In genomic region chr14:51915030-51915429, GRCm38 (mm10) we compare ENCODE assay signal across 9 mouse cellular contexts. TPM values are rescaled to one million over a fixed set of nuclear protein-coding genes. Genes with fewer than 3 reads are reported as not detected.
DNase-seq lines count a peak whose midpoint lies in the region; ATAC-seq and TF ChIP-seq lines count a peak whose summit lies in the region.
"Had no signal": no experiment of that assay in that cellular context is flagged by ENCODE, and none has a peak within 500 bp of the region (broad histone marks: within the 10 kb centered on the region; RNA-seq: fewer than 3 reads in every experiment).

No protein-coding gene starts in this region.

- no peak for ATAC-seq in midbrain, embryonic 16.5 days
- ATAC-seq in midbrain, embryonic 11.5 days (ENCODE audit: low FRiP score) = no peak
- ATAC-seq in heart, postnatal 0 days (ENCODE audit: insufficient read depth, low read depth) = 0 out of 2 replicates have a peak, but pooled peaks have one; percentile 4
- no peak for ATAC-seq in stomach, postnatal 0 days (ENCODE audit: low FRiP score, low TSS enrichment)

- TF ChIP-seq CTCF in heart, postnatal 0 days (IDR thresholded peaks at IDR 0.05; ENCODE audit: low read depth) = no peak
- no peak for TF ChIP-seq CTCF in stomach, postnatal 0 days (IDR thresholded peaks at IDR 0.05; ENCODE audit: low read depth)

- H3K27ac ChIP-seq in midbrain, embryonic 16.5 days (ENCODE audit: low read length) = peak overlapping the region; percentile 68
- no peak overlapping the region; the same call in 1 of the 2 replicates for H3K27ac ChIP-seq in midbrain, embryonic 11.5 days (ENCODE audit: low read depth, low read length)
- peak overlapping the region; percentile 99 for H3K27ac ChIP-seq in heart, postnatal 0 days (ENCODE audit: low read depth)
- peak overlapping the region; percentile 95 for H3K27ac ChIP-seq in stomach, postnatal 0 days (replicated peaks)

- no peak overlapping the region for H3K4me3 ChIP-seq in midbrain, embryonic 16.5 days (ENCODE audit: low read depth, low read length)
- H3K4me3 ChIP-seq in midbrain, embryonic 11.5 days (ENCODE audit: low read depth, low read length) = no peak overlapping the region
- no peak overlapping the region for H3K4me3 ChIP-seq in heart, postnatal 0 days (ENCODE audit: low read depth, low read length)
- H3K4me3 ChIP-seq in stomach, postnatal 0 days (ENCODE audit: low read depth, low read length) = no peak overlapping the region

- H3K4me1 ChIP-seq in midbrain, embryonic 16.5 days (ENCODE audit: control insufficient read depth, insufficient read depth, low read length) = peaks cover 7% of the 10 kb centered on the region; the same call in 1 of the 2 replicates
- H3K4me1 ChIP-seq in midbrain, embryonic 11.5 days (ENCODE audit: control insufficient read depth, insufficient read depth, low read length) = peaks cover 7% of the 10 kb centered on the region
- peaks cover 24% of the 10 kb centered on the region for H3K4me1 ChIP-seq in heart, postnatal 0 days (ENCODE audit: control insufficient read depth, insufficient read depth)
- peaks cover 4% of the 10 kb centered on the region; the same call in 1 of the 2 replicates for H3K4me1 ChIP-seq in stomach, postnatal 0 days (replicated peaks; ENCODE audit: control insufficient read depth, insufficient read depth)

- no peaks in the 10 kb centered on the region for H3K9me3 ChIP-seq in midbrain, embryonic 16.5 days (replicated peaks; ENCODE audit: control insufficient read depth, low read length, poor library complexity, severe bottlenecking)
- no peaks in the 10 kb centered on the region for H3K9me3 ChIP-seq in midbrain, embryonic 11.5 days (ENCODE audit: control insufficient read depth, low read length)
- H3K9me3 ChIP-seq in heart, postnatal 0 days (replicated peaks; ENCODE audit: control insufficient read depth, low read length) = no peaks in the 10 kb centered on the region
- H3K9me3 ChIP-seq in stomach, postnatal 0 days (ENCODE audit: control insufficient read depth, low read length) = no peaks in the 10 kb centered on the region

- H3K36me3 ChIP-seq in midbrain, embryonic 16.5 days (ENCODE audit: control insufficient read depth, insufficient read depth, low read length) = no peaks in the 10 kb centered on the region; the same call in 1 of the 2 replicates
- no peaks in the 10 kb centered on the region for H3K36me3 ChIP-seq in midbrain, embryonic 11.5 days (ENCODE audit: control insufficient read depth, insufficient read depth, low read length)
- peaks cover 12% of the 10 kb centered on the region for H3K36me3 ChIP-seq in heart, postnatal 0 days (replicated peaks; ENCODE audit: control insufficient read depth, insufficient read depth, low read length)
- 0 out of 2 replicates have a peak, but pooled peaks cover under 1% of the 10 kb centered on the region for H3K36me3 ChIP-seq in stomach, postnatal 0 days (ENCODE audit: control insufficient read depth, insufficient read depth, low read length)

- H3K9ac ChIP-seq in midbrain, embryonic 16.5 days (ENCODE audit: low read depth, low read length) = no peak overlapping the region
- no peak overlapping the region for H3K9ac ChIP-seq in midbrain, embryonic 11.5 days (ENCODE audit: low read length)
- H3K9ac ChIP-seq in heart, postnatal 0 days (replicated peaks; ENCODE audit: low read depth, low read length) = peak overlapping the region; percentile 86; the same call in 1 of the 2 replicates
- H3K9ac ChIP-seq in stomach, postnatal 0 days (ENCODE audit: low read length) = no peak overlapping the region

- no peak for TF ChIP-seq EP300 in heart, postnatal 0 days (IDR thresholded peaks at IDR 0.05; ENCODE audit: low read depth)
- TF ChIP-seq EP300 in stomach, postnatal 0 days (optimal IDR thresholded peaks at IDR 0.05) = no peak

- H3K4me2 ChIP-seq in midbrain, embryonic 16.5 days (ENCODE audit: low read length) = no peak overlapping the region
- H3K4me2 ChIP-seq in midbrain, embryonic 11.5 days = no peak overlapping the region
- H3K4me2 ChIP-seq in heart, postnatal 0 days (ENCODE audit: low read depth, low read length) = peak overlapping the region; percentile 96
- no peak overlapping the region for H3K4me2 ChIP-seq in stomach, postnatal 0 days (replicated peaks; ENCODE audit: low read depth)

- H3K27me3 ChIP-seq in midbrain, embryonic 16.5 days (ENCODE audit: control insufficient read depth, insufficient read depth, low read depth, low read length) = no peaks in the 10 kb centered on the region
- peaks cover 6% of the 10 kb centered on the region for H3K27me3 ChIP-seq in midbrain, embryonic 11.5 days (ENCODE audit: control insufficient read depth, insufficient read depth, low read length)
- no peaks in the 10 kb centered on the region for H3K27me3 ChIP-seq in heart, postnatal 0 days (ENCODE audit: control insufficient read depth, insufficient read depth, low read length)
- no peaks in the 10 kb centered on the region for H3K27me3 ChIP-seq in stomach, postnatal 0 days (ENCODE audit: control insufficient read depth, insufficient read depth, low read length)

- DNase-seq in gastrocnemius, adult 18-20 months (ENCODE audit: low spot score) = peak; percentile 71
- DNase-seq in gastrocnemius, postnatal 4 days (ENCODE audit: low spot score in 2 of 2) = no peak
- no peak for DNase-seq in midbrain, embryonic 11.5 days (ENCODE audit: low spot score, missing footprints)
- DNase-seq in heart, postnatal 0 days (ENCODE audit: low spot score) = peak; percentile 76
- DNase-seq in stomach, postnatal 0 days (ENCODE audit: low spot score) = no peak
- no peak for DNase-seq in ovary, postnatal 10 days (ENCODE audit: low spot score)
- no peak for DNase-seq in layer of hippocampus, adult 8-10 months (ENCODE audit: low spot score in 2 of 2)

- WGBS in midbrain, embryonic 16.5 days = 18% methylated on average over 3 of the region's 3 CpGs
- 46% methylated on average over 3 of the region's 3 CpGs for WGBS in midbrain, embryonic 11.5 days
- WGBS in heart, postnatal 0 days = 3% methylated on average over 3 of the region's 3 CpGs
- 5% methylated on average over 3 of the region's 3 CpGs for WGBS in stomach, postnatal 0 days

RNA-seq across cellular contexts. Expression of gene Ndrg2, which starts 1.1 kb away (rescaled TPM):
- total RNA-seq in gastrocnemius, adult 18-20 months (2021) = 1,000 to 10,000 TPM; 1,941 to 1,973 TPM
- 100 to 1,000 TPM; 315 to 500 TPM for total RNA-seq in gastrocnemius, postnatal 4 days (2021)
- 196 and 269 TPM in 2 replicates for polyA plus RNA-seq in midbrain, embryonic 16.5 days (2015; fragmentation: Nextera tagmentation; extraction: Ambion mirVana)
- 7.5 and 10.6 TPM in 2 replicates for polyA plus RNA-seq in midbrain, embryonic 11.5 days (2014; fragmentation: Nextera tagmentation; extraction: Ambion mirVana)
- 785 and 1,158 TPM in 2 replicates for total RNA-seq in heart, postnatal 0 days (2014; rRNA removed; ENCODE audit: low replicate concordance)
- 581 and 591 TPM in 2 replicates for polyA plus RNA-seq in heart, postnatal 0 days (2015; fragmentation: Nextera tagmentation; extraction: Ambion mirVana)
- 71.6 and 79.4 TPM in 2 replicates for polyA plus RNA-seq in stomach, postnatal 0 days (2015; fragmentation: Nextera tagmentation; extraction: Ambion mirVana)
- total RNA-seq in layer of hippocampus, adult 8-10 months (2022) = 100 to 1,000 TPM; 843 to 941 (median 912) TPM

RNA-seq across cellular contexts. Expression of gene Tppp2, which starts 3.2 kb away (rescaled TPM):
- 1 to 10 TPM; 2.2 to 2.7 TPM for total RNA-seq in gastrocnemius, adult 18-20 months (2021)
- total RNA-seq in gastrocnemius, postnatal 4 days (2021) = not detected
- not detected in 2 replicates for polyA plus RNA-seq in midbrain, embryonic 16.5 days (2015; fragmentation: Nextera tagmentation; extraction: Ambion mirVana)
- not detected in 2 replicates for polyA plus RNA-seq in midbrain, embryonic 11.5 days (2014; fragmentation: Nextera tagmentation; extraction: Ambion mirVana)
- total RNA-seq in heart, postnatal 0 days (2014; rRNA removed; ENCODE audit: low replicate concordance) = not detected in 2 replicates
- polyA plus RNA-seq in heart, postnatal 0 days (2015; fragmentation: Nextera tagmentation; extraction: Ambion mirVana) = not detected in 2 replicates
- polyA plus RNA-seq in stomach, postnatal 0 days (2015; fragmentation: Nextera tagmentation; extraction: Ambion mirVana) = not detected in 2 replicates
- total RNA-seq in layer of hippocampus, adult 8-10 months (2022) = not detected
- polyA plus RNA-seq: frontal cortex, adult 2 months had no signal

RNA-seq across cellular contexts. Expression of gene Rnase13, which starts 7.5 kb away (rescaled TPM):
- total RNA-seq in gastrocnemius, adult 18-20 months (2021) = not detected
- total RNA-seq in gastrocnemius, postnatal 4 days (2021) = not detected
- not detected in 2 replicates for polyA plus RNA-seq in midbrain, embryonic 16.5 days (2015; fragmentation: Nextera tagmentation; extraction: Ambion mirVana)
- polyA plus RNA-seq in midbrain, embryonic 11.5 days (2014; fragmentation: Nextera tagmentation; extraction: Ambion mirVana) = not detected in 2 replicates
- not detected in 2 replicates for total RNA-seq in heart, postnatal 0 days (2014; rRNA removed; ENCODE audit: low replicate concordance)
- polyA plus RNA-seq in heart, postnatal 0 days (2015; fragmentation: Nextera tagmentation; extraction: Ambion mirVana) = not detected in 2 replicates
- 0.07 TPM in 1 of 2 replicates, not detected in the other for polyA plus RNA-seq in stomach, postnatal 0 days (2015; fragmentation: Nextera tagmentation; extraction: Ambion mirVana)
- total RNA-seq in layer of hippocampus, adult 8-10 months (2022) = not detected

RNA-seq across cellular contexts. Expression of gene Slc39a2, which starts 22.3 kb away (rescaled TPM):
- under 1 TPM; 0.33 to 0.57 TPM for total RNA-seq in gastrocnemius, adult 18-20 months (2021)
- under 1 TPM; 0.47 to 0.96 TPM for total RNA-seq in gastrocnemius, postnatal 4 days (2021)
- 2.2 and 3.1 TPM in 2 replicates for polyA plus RNA-seq in midbrain, embryonic 16.5 days (2015; fragmentation: Nextera tagmentation; extraction: Ambion mirVana)
- 0.40 and 0.41 TPM in 2 replicates for polyA plus RNA-seq in midbrain, embryonic 11.5 days (2014; fragmentation: Nextera tagmentation; extraction: Ambion mirVana)
- not detected in 2 replicates for total RNA-seq in heart, postnatal 0 days (2014; rRNA removed; ENCODE audit: low replicate concordance)
- 0.15 and 0.26 TPM in 2 replicates for polyA plus RNA-seq in heart, postnatal 0 days (2015; fragmentation: Nextera tagmentation; extraction: Ambion mirVana)
- polyA plus RNA-seq in stomach, postnatal 0 days (2015; fragmentation: Nextera tagmentation; extraction: Ambion mirVana) = 1.1 and 1.4 TPM in 2 replicates
- 10 to 100 TPM in 2 of 4 experiments, 1 to 10 TPM in 2; 4.8 to 13.0 (median 8.7) TPM for total RNA-seq in layer of hippocampus, adult 8-10 months (2022)

RNA-seq across cellular contexts. Expression of gene Mettl17, which starts 30.4 kb away (rescaled TPM):
- 10 to 100 TPM; 12.2 to 19.5 TPM for total RNA-seq in gastrocnemius, adult 18-20 months (2021)
- total RNA-seq in gastrocnemius, postnatal 4 days (2021) = 10 to 100 TPM; 11.4 to 14.3 TPM
- polyA plus RNA-seq in midbrain, embryonic 16.5 days (2015; fragmentation: Nextera tagmentation; extraction: Ambion mirVana) = 86.5 and 92.0 TPM in 2 replicates
- polyA plus RNA-seq in midbrain, embryonic 11.5 days (2014; fragmentation: Nextera tagmentation; extraction: Ambion mirVana) = 49.6 and 52.4 TPM in 2 replicates
- 21.6 and 57.0 TPM in 2 replicates for total RNA-seq in heart, postnatal 0 days (2014; rRNA removed; ENCODE audit: low replicate concordance)
- polyA plus RNA-seq in heart, postnatal 0 days (2015; fragmentation: Nextera tagmentation; extraction: Ambion mirVana) = 27.2 and 37.7 TPM in 2 replicates
- 22.7 and 24.0 TPM in 2 replicates for polyA plus RNA-seq in stomach, postnatal 0 days (2015; fragmentation: Nextera tagmentation; extraction: Ambion mirVana)
- 10 to 100 TPM; 29.8 to 51.3 (median 38.8) TPM for total RNA-seq in layer of hippocampus, adult 8-10 months (2022)

Comparison
In these comparisons a context has a peak if more than half of its experiments do, and no peak if none do; other contexts are left out.
1. DNase-seq: peak in gastrocnemius, adult 18-20 months (single experiment) and heart, postnatal 0 days (single experiment); none in gastrocnemius, postnatal 4 days (0 of 2), midbrain, embryonic 11.5 days (single experiment), stomach, postnatal 0 days (single experiment), ovary, postnatal 10 days (single experiment) and layer of hippocampus, adult 8-10 months (0 of 2).